Mouse (Mus musculus) megakaryocyte, embryonic 14.5 days (primary cell): ENCODE measurements around the gene Slc44a1.

Experiments used
- FLI1 ChIP-seq: IDR thresholded peaks from 2 replicates; pipeline ENCODE4 v1.6.1; 2012; ENCODE audit warnings: low read length, inconsistent platforms, mixed read lengths
- GATA1 ChIP-seq: IDR thresholded peaks from 3 replicates; pipeline ENCODE4 v1.6.1; 2012; ENCODE audit warnings: mixed read lengths, low read length, inconsistent platforms, borderline replicate concordance

- TF ChIP-seq GATA1 = no peak
- TF ChIP-seq FLI1 = no peak
Measured at GRCm38 (mm10) chr4:53439636-53440009, 590 bp upstream of the Slc44a1 start.
